In genomic region chr17:33439922-33440321, GRCm38 (mm10) we compare ENCODE assay signal across 11 mouse cellular contexts. TPM values are rescaled to one million over a fixed set of nuclear protein-coding genes. Genes with fewer than 3 reads are reported as not detected.
DNase-seq lines count a peak whose midpoint lies in the region; ATAC-seq and TF ChIP-seq lines count a peak whose summit lies in the region.
"Had no signal": no experiment of that assay in that cellular context is flagged by ENCODE, and none has a peak within 500 bp of the region (broad histone marks: within the 10 kb centered on the region; RNA-seq: fewer than 3 reads in every experiment).

No protein-coding gene starts in this region.

- H3K79me2 ChIP-seq in C2C12 (ENCODE audit: control insufficient read depth, insufficient read depth) = no peaks in the 10 kb centered on the region

- TF ChIP-seq EP300 in lung, postnatal 0 days (IDR thresholded peaks at IDR 0.05) = peak; percentile 19; the same call in 1 of the 2 replicates

- peak; percentile 86 for ATAC-seq in lung, postnatal 0 days

- H3ac ChIP-seq in C2C12 (ENCODE audit: control insufficient read depth, insufficient read length, low read depth) = no peak overlapping the region

- no peak for TF ChIP-seq CTCF in C2C12 (IDR thresholded peaks at IDR 0.05; ENCODE audit: control insufficient read depth, insufficient read depth, insufficient read length)
- no peak for TF ChIP-seq CTCF in lung, postnatal 0 days (IDR thresholded peaks at IDR 0.05)

- no peaks in the 10 kb centered on the region for H3K9me3 ChIP-seq in lung, postnatal 0 days (ENCODE audit: low read length)
- H3K9me3 ChIP-seq in forebrain, embryonic 10.5 days = no peaks in the 10 kb centered on the region
- H3K9me3 ChIP-seq: limb, embryonic 12.5 days had no signal

- no peaks in the 10 kb centered on the region for H3K36me3 ChIP-seq in C2C12 (ENCODE audit: control insufficient read depth, insufficient read depth)
- no peaks in the 10 kb centered on the region for H3K36me3 ChIP-seq in lung, postnatal 0 days (ENCODE audit: insufficient read depth, low read length)
- H3K36me3 ChIP-seq in forebrain, embryonic 10.5 days (replicated peaks) = no peaks in the 10 kb centered on the region
- H3K36me3 ChIP-seq: limb, embryonic 12.5 days had no signal

- no peak overlapping the region for H3K9ac ChIP-seq in lung, postnatal 0 days (replicated peaks; ENCODE audit: low read depth)
- H3K9ac ChIP-seq: hindbrain, embryonic 14.5 days; limb, embryonic 12.5 days had no signal

- H3K79me3 ChIP-seq in C2C12 (ENCODE audit: low read depth) = no peaks in the 10 kb centered on the region

- H3K27ac ChIP-seq in lung, postnatal 0 days (ENCODE audit: low read length) = 0 out of 2 replicates have a peak overlapping the region, but pooled peaks have one; percentile 54
- no peak overlapping the region for H3K27ac ChIP-seq in forebrain, embryonic 10.5 days
- H3K27ac ChIP-seq: hindbrain, embryonic 14.5 days; limb, embryonic 12.5 days had no signal

- H3K27me3 ChIP-seq in C2C12 (ENCODE audit: control insufficient read depth, insufficient read depth, insufficient read length) = no peaks in the 10 kb centered on the region
- H3K27me3 ChIP-seq in lung, postnatal 0 days (replicated peaks; ENCODE audit: insufficient read depth, low read length) = no peaks in the 10 kb centered on the region
- H3K27me3 ChIP-seq in forebrain, embryonic 10.5 days (ENCODE audit: poor library complexity, severe bottlenecking) = no peaks in the 10 kb centered on the region

- H3K4me3 ChIP-seq in C2C12 (ENCODE audit: insufficient read depth, poor library complexity, severe bottlenecking) = no peak overlapping the region
- H3K4me3 ChIP-seq in lung, postnatal 0 days (ENCODE audit: low read depth, low read length) = no peak overlapping the region
- no peak overlapping the region for H3K4me3 ChIP-seq in forebrain, embryonic 10.5 days
- H3K4me3 ChIP-seq: limb, embryonic 12.5 days had no signal

- no peak overlapping the region for H3K4me2 ChIP-seq in lung, postnatal 0 days (replicated peaks; ENCODE audit: low read depth, low read length)
- H3K4me2 ChIP-seq: hindbrain, embryonic 14.5 days; limb, embryonic 12.5 days had no signal

- no peaks in the 10 kb centered on the region for H3K4me1 ChIP-seq in lung, postnatal 0 days (ENCODE audit: insufficient read depth, low read depth, low read length)
- no peaks in the 10 kb centered on the region for H3K4me1 ChIP-seq in forebrain, embryonic 10.5 days
- H3K4me1 ChIP-seq: limb, embryonic 12.5 days had no signal

- peak; percentile 5 for DNase-seq in kidney, adult 11 months
- no peak for DNase-seq in kidney, adult 8-10 months
- DNase-seq in R1 (ENCODE audit: low read depth, low spot score) = peak; percentile 9
- peak; percentile 55 for DNase-seq in lung, postnatal 0 days (ENCODE audit: low spot score)
- no peak for DNase-seq in thymus, adult 18-20 months
- DNase-seq in spleen, postnatal 14 days (ENCODE audit: low spot score in 2 of 2) = no peak
- DNase-seq in forebrain, embryonic 10.5 days (ENCODE audit: extremely low spot score, low spot score) = no peak

- WGBS in lung, postnatal 0 days = 32% methylated on average over 5 of the region's 5 CpGs
- WGBS in forebrain, embryonic 10.5 days = 83% methylated on average over 5 of the region's 5 CpGs

TF ChIP-seq in C2C12, 6 proteins besides CTCF, POLR2A, EP300 and RAD21:
- TF ChIP-seq CEBPB (IDR thresholded peaks at IDR 0.05; ENCODE audit: low read depth) (no peak), MAX (IDR thresholded peaks at IDR 0.05) (no peak), USF1 (IDR thresholded peaks at IDR 0.05; ENCODE audit: low read depth) (peak; percentile 69), MYOD1 (IDR thresholded peaks at IDR 0.05; ENCODE audit: control insufficient read depth, insufficient read length, low read depth) (no peak)

RNA-seq across cellular contexts. Expression of gene Actl9, which starts 7.2 kb away (rescaled TPM):
- not detected for polyA plus RNA-seq in C2C12 (2012; fragmentation: generic; extraction: Trizol)
- 0.19 TPM in 1 of 2 replicates, not detected in the other for polyA plus RNA-seq in lung, postnatal 0 days (2015; fragmentation: Nextera tagmentation; extraction: Ambion mirVana)
- not detected in 2 replicates for polyA plus RNA-seq in forebrain, embryonic 10.5 days (2016; fragmentation: Nextera tagmentation; extraction: Ambion mirVana)
- polyA plus RNA-seq: hindbrain, embryonic 14.5 days; limb, embryonic 12.5 days; stomach, embryonic 14.5 days had no signal

RNA-seq across cellular contexts. Expression of gene Zfp101, which starts 45.5 kb away (rescaled TPM):
- polyA plus RNA-seq in C2C12 (2012; fragmentation: generic; extraction: Trizol) = 2.0 TPM
- 8.8 and 8.9 TPM in 2 replicates for polyA plus RNA-seq in lung, postnatal 0 days (2015; fragmentation: Nextera tagmentation; extraction: Ambion mirVana)
- polyA plus RNA-seq in forebrain, embryonic 10.5 days (2016; fragmentation: Nextera tagmentation; extraction: Ambion mirVana) = 18.3 and 20.4 TPM in 2 replicates

Comparison
In these comparisons a context has a peak if more than half of its experiments do, and no peak if none do; other contexts are left out.
1. DNase-seq: peak in kidney, adult 11 months (single experiment), R1 (single experiment) and lung, postnatal 0 days (single experiment); none in kidney, adult 8-10 months (0 of 2), thymus, adult 18-20 months (0 of 2), spleen, postnatal 14 days (0 of 2) and forebrain, embryonic 10.5 days (single experiment).